In genomic region chr14:120283787-120284186, GRCm38 (mm10) we compare ENCODE assay signal across 23 mouse cellular contexts. TPM values are rescaled to one million over a fixed set of nuclear protein-coding genes. Genes with fewer than 3 reads are reported as not detected.
DNase-seq lines count a peak whose midpoint lies in the region; ATAC-seq and TF ChIP-seq lines count a peak whose summit lies in the region.
"Had no signal": no experiment of that assay in that cellular context is flagged by ENCODE, and none has a peak within 500 bp of the region (broad histone marks: within the 10 kb centered on the region; RNA-seq: fewer than 3 reads in every experiment).

No protein-coding gene starts in this region.

- no peak overlapping the region for H3K4me3 ChIP-seq in heart, adult 2 months
- H3K4me3 ChIP-seq: forebrain, embryonic 10.5 days; forebrain, embryonic 15.5 days; hindbrain, embryonic 15.5 days had no signal

- H3K27ac ChIP-seq in heart, adult 2 months, result peak overlapping the region; percentile 13; the same call in 1 of the 2 replicates
- H3K27ac ChIP-seq: forebrain, embryonic 10.5 days; forebrain, embryonic 15.5 days; hindbrain, embryonic 15.5 days; liver, embryonic 14.5 days had no signal

- intact Hi-C loops in heart, adult 2 months (cut with DNase I), result no loop called here
- intact Hi-C loops in heart, postnatal 36 days (cut with DNase I), result no loop called here

- H3K9ac ChIP-seq in heart, adult 2 months (ENCODE audit: low read depth, low read length), result no peak overlapping the region
- H3K9ac ChIP-seq: forebrain, embryonic 15.5 days; hindbrain, embryonic 15.5 days; liver, embryonic 14.5 days had no signal

- peak; percentile 26 for DNase-seq in cerebellum, adult 9-10 months
- no peak for DNase-seq in heart, adult 2 months
- DNase-seq in heart, postnatal 36 days, result no peak
- peak; percentile 80 for DNase-seq in right cerebral cortex, adult 18-20 months
- DNase-seq in right cerebral cortex, postnatal 14 days, result no peak
- DNase-seq in lung, postnatal 14 days, result no peak
- DNase-seq: adrenal gland, postnatal 10 days; cerebellum, postnatal 14 days; gastrocnemius, postnatal 10 days; kidney, adult 11 months; kidney, postnatal 25 days; liver; lung, adult 2 months; lung, postnatal 10 days; midbrain, embryonic 14.5 days; right cerebral cortex, postnatal 4 days; thymus, postnatal 4 days had no signal

- 67% methylated on average over 8 of the region's 8 CpGs for WGBS in heart, adult 2 months

- peaks cover 15% of the 10 kb centered on the region for H3K79me2 ChIP-seq in heart, adult 2 months (replicated peaks; ENCODE audit: control insufficient read depth, insufficient read depth, low read length)

- no peak for TF ChIP-seq EP300 in heart, adult 2 months (IDR thresholded peaks at IDR 0.05; ENCODE audit: insufficient read depth, low read depth, low read length)

- peaks cover 69% of the 10 kb centered on the region for H3K36me3 ChIP-seq in heart, adult 2 months (ENCODE audit: control insufficient read depth, insufficient read depth, low read length)
- H3K36me3 ChIP-seq: forebrain, embryonic 15.5 days; hindbrain, embryonic 15.5 days had no signal

- ATAC-seq in cerebellum, adult (ENCODE audit: insufficient number of reproducible peaks, low FRiP score, low TSS enrichment), result no peak
- ATAC-seq: forebrain, embryonic 15.5 days; inflammation-experienced regulatory T-cells, adult 6 months had no signal

- H3K4me1 ChIP-seq in heart, adult 2 months (ENCODE audit: control insufficient read depth, insufficient read depth, low read length), result peaks cover 62% of the 10 kb centered on the region

- TF ChIP-seq POLR2A in heart, adult 2 months (IDR thresholded peaks at IDR 0.05; ENCODE audit: insufficient read depth, low read depth, low read length), result no peak

- H3K27me3 ChIP-seq in heart, adult 2 months (ENCODE audit: control insufficient read depth, insufficient read depth, low read length), result no peaks in the 10 kb centered on the region
- H3K27me3 ChIP-seq: forebrain, embryonic 15.5 days; hindbrain, embryonic 15.5 days had no signal

- no peak for TF ChIP-seq CTCF in heart, adult 2 months (IDR thresholded peaks at IDR 0.05)

RNA-seq across cellular contexts. Expression of gene Mbnl2, which starts 8.3 kb away (rescaled TPM):
- 100 to 1,000 TPM; 221 to 258 TPM for total RNA-seq in heart, adult 2 months (2021)
- 91.1 and 133 TPM in 2 replicates for polyA plus RNA-seq in heart, adult 2 months (2012; rRNA removed)
- 100 to 1,000 TPM; 248 to 254 TPM for total RNA-seq in heart, postnatal 36 days (2021)

Comparison
In these comparisons a context has a peak if more than half of its experiments do, and no peak if none do; other contexts are left out.
1. DNase-seq: peak in cerebellum, adult 9-10 months (single experiment) and right cerebral cortex, adult 18-20 months (single experiment); none in heart, adult 2 months (0 of 2), heart, postnatal 36 days (0 of 2), right cerebral cortex, postnatal 14 days (single experiment) and lung, postnatal 14 days (single experiment).